Mouse (Mus musculus) kidney, adult 2 months (tissue): ENCODE measurements at regions not wholly inside any gene's neighbourhood (a gene's known extent, or its start where the extent isn't known, plus 50 kb on each side); places are given as distances from the start of the nearest gene placed in this dataset.

Source experiments
- CTCF ChIP-seq: fragments of 200-500 bp; conservative IDR thresholded peaks from 2 replicates; pipeline ENCODE4 v1.5.1; 2011; ENCODE audit warnings: low read depth, mild to moderate bottlenecking, control low read depth, low read length, moderate library complexity, mixed read lengths; ENCODE audit not compliant: insufficient read depth, insufficient read length
- POLR2A ChIP-seq: fragments of 200-500 bp; IDR thresholded peaks from one replicate; pipeline ENCODE4 v1.6.1; 2011; ENCODE audit warnings: low read depth, low read length, control low read depth

DNA sequence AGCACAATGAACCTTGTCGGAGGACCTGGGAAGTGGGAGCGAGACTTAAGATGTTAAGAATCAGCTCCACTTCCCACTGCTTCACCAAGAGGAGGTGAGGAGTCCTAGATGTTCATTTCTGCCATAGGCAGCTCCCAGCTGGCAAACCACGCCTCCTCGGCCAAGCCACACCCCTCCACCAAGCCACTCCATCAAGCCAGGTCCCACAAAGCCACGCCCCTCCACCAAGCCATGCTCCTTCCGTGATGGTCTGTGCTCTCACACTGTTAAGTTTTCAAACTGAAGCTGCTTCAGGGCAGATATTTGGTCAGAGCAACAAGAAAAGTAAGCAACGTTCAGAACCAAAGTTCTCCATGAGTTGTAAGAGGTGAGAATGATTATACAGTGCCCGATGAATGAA lies 176.8 kb downstream of the Klf5 start:
- TF ChIP-seq POLR2A (no peak), CTCF (no peak)
